Mouse (Mus musculus) megakaryocyte, embryonic 14.5 days (primary cell): ENCODE measurements at regions not wholly inside any gene's neighbourhood (a gene's known extent, or its start where the extent isn't known, plus 50 kb on each side); places are given as distances from the start of the nearest gene placed in this dataset.

Experiments used
- H3K27me3 ChIP-seq: replicated peaks from 2 replicates; pipeline ENCODE3; 2012; ENCODE audit warnings: inconsistent platforms
- H3K36me3 ChIP-seq: replicated peaks from 2 replicates; pipeline ENCODE3; 2012; ENCODE audit warnings: low read length, inconsistent platforms, mixed read lengths
- H3K4me1 ChIP-seq: 2 replicates; pipeline ENCODE4 v1.6.1; 2012; ENCODE audit warnings: inconsistent platforms
- H3K4me3 ChIP-seq: replicated peaks from 2 replicates; pipeline ENCODE3; 2012; ENCODE audit warnings: moderate library complexity, mild to moderate bottlenecking, inconsistent platforms
- H3K9me3 ChIP-seq: 2 replicates; pipeline ENCODE4 v1.6.1; 2012; ENCODE audit warnings: inconsistent platforms
- FLI1 ChIP-seq: IDR thresholded peaks from 2 replicates; pipeline ENCODE4 v1.6.1; 2012; ENCODE audit warnings: low read length, inconsistent platforms, mixed read lengths
- GATA1 ChIP-seq: IDR thresholded peaks from 3 replicates; pipeline ENCODE4 v1.6.1; 2012; ENCODE audit warnings: mixed read lengths, low read length, inconsistent platforms, borderline replicate concordance

GRCm38 (mm10) chr13:83399381-83399780, 104.5 kb upstream of the Mef2c start:
- Histone ChIP-seq H3K4me3 (no peak overlapping the region), H3K27me3 (no peaks in the 10 kb centered on the region), H3K9me3 (no peaks in the 10 kb centered on the region), H3K4me1 (peaks cover 9% of the 10 kb centered on the region), H3K36me3 (no peaks in the 10 kb centered on the region)
- TF ChIP-seq GATA1 (no peak), FLI1 (no peak)

GRCm38 (mm10) chr13:83439619-83440436, 64.0 kb upstream of the Mef2c start:
- Histone ChIP-seq H3K4me1 (peaks cover 9% of the 10 kb centered on the region; the same call in 1 of the 2 replicates), H3K36me3 (no peaks in the 10 kb centered on the region), H3K27me3 (no peaks in the 10 kb centered on the region), H3K9me3 (no peaks in the 10 kb centered on the region), H3K4me3 (no peak overlapping the region)
- TF ChIP-seq GATA1, result no peak
- TF ChIP-seq FLI1, result no peak

- TF ChIP-seq FLI1, result no peak
- TF ChIP-seq GATA1, result no peak
- Histone ChIP-seq H3K9me3 (no peaks in the 10 kb centered on the region), H3K27me3 (no peaks in the 10 kb centered on the region), H3K4me1 (0 out of 2 replicates have a peak, but pooled peaks cover 4% of the 10 kb centered on the region), H3K36me3 (no peaks in the 10 kb centered on the region), H3K4me3 (no peak overlapping the region)
Measured at GRCm38 (mm10) chr13:83444277-83444676, 59.6 kb upstream of the Mef2c start.

- Histone ChIP-seq H3K4me3 (no peak overlapping the region), H3K9me3 (no peaks in the 10 kb centered on the region), H3K27me3 (no peaks in the 10 kb centered on the region), H3K4me1 (no peaks in the 10 kb centered on the region; the same call in 1 of the 2 replicates), H3K36me3 (no peaks in the 10 kb centered on the region)
- no peak for TF ChIP-seq GATA1
- TF ChIP-seq FLI1, result no peak
Measured at GRCm38 (mm10) chr13:83450820-83451219, 53.0 kb upstream of the Mef2c start.

- Histone ChIP-seq H3K9me3 (no peaks in the 10 kb centered on the region), H3K27me3 (no peaks in the 10 kb centered on the region), H3K4me1 (peaks cover 2% of the 10 kb centered on the region), H3K4me3 (no peak overlapping the region), H3K36me3 (no peaks in the 10 kb centered on the region)
- TF ChIP-seq FLI1, result no peak
- TF ChIP-seq GATA1, result no peak
Measured at GRCm38 (mm10) chr13:83452987-83453386, 50.8 kb upstream of the Mef2c start.
